Mouse (Mus musculus) heart, adult 2 months (tissue): ENCODE results near the gene Nelfb. TPM values are rescaled to one million over a fixed set of nuclear protein-coding genes. Genes with fewer than 3 reads are reported as not detected.

Source experiments
- DNase-seq, 2 experiments: peaks; one replicate each; pipeline ENCODE4 v3.0.0; 2021
- H3K27ac ChIP-seq: fragments of 200-600 bp; 2 replicates; pipeline ENCODE4 v1.8.1; 2022
- H3K27me3 ChIP-seq: fragments of 200-500 bp; 2 replicates; pipeline ENCODE4 v1.6.1; 2012; ENCODE audit warnings: mild to moderate bottlenecking, low read length, inconsistent platforms, mixed read lengths; ENCODE audit not compliant: control insufficient read depth, insufficient read depth
- H3K36me3 ChIP-seq: fragments of 200-500 bp; 2 replicates; pipeline ENCODE4 v1.6.1; 2012; ENCODE audit warnings: low read length, inconsistent platforms; ENCODE audit not compliant: control insufficient read depth, insufficient read depth
- H3K4me1 ChIP-seq: fragments of 200-500 bp; 2 replicates; pipeline ENCODE4 v1.6.1; 2011; ENCODE audit warnings: low read length; ENCODE audit not compliant: control insufficient read depth, insufficient read depth
- H3K4me3 ChIP-seq: fragments of 200-600 bp; 2 replicates; pipeline ENCODE4 v1.8.1; 2022
- H3K79me2 ChIP-seq: fragments of 200-500 bp; replicated peaks from 2 replicates; pipeline ENCODE4 v1.6.1; 2012; ENCODE audit warnings: mild to moderate bottlenecking, inconsistent platforms, low read length, moderate library complexity, mixed read lengths; ENCODE audit not compliant: control insufficient read depth, insufficient read depth
- H3K9ac ChIP-seq: fragments of 200-500 bp; 2 replicates; pipeline ENCODE4 v1.6.1; 2012; ENCODE audit warnings: low read depth, mild to moderate bottlenecking, control low read depth, inconsistent platforms, low read length, mixed read lengths
- CTCF ChIP-seq: fragments of 200-600 bp; IDR thresholded peaks from 2 replicates; pipeline ENCODE4 v1.8.1; 2022; ENCODE audit warnings: antibody characterized with exemption, mild to moderate bottlenecking, moderate library complexity
- EP300 ChIP-seq: fragments of 200-500 bp; IDR thresholded peaks from 2 replicates; pipeline ENCODE4 v1.6.1; 2011; ENCODE audit warnings: low read depth, low read length, control low read depth; ENCODE audit not compliant: insufficient read depth
- POLR2A ChIP-seq: fragments of 200-500 bp; IDR thresholded peaks from 2 replicates; pipeline ENCODE4 v1.6.1; 2011; ENCODE audit warnings: mild to moderate bottlenecking, low read depth, low read length, control low read depth; ENCODE audit not compliant: insufficient read depth
- WGBS: fragments of 180-500 bp; shearing (Covaris S2); methylation state at CpG from one replicate; pipeline ENCODE4 v1.1.7; 2018; 5-methylcytosine and 5-hydroxymethylcytosine counted together
- intact Hi-C: fragments of 180-260 bp; cut with DNase I; formaldehyde crosslinking; loops from one replicate; pipeline ENCODE4 v1.15.1; 2025
- polyA plus RNA-seq: library from polyadenylated mRNA; depleted of rRNA; stranded (reverse); fragments of >200 nt; gene quantifications from 2 replicates; pipeline ENCODE4 v1.2.3, GENCODE M21; 2012
- total RNA-seq, 2 experiments: library from RNA; stranded (reverse); gene quantifications; 2 replicates each; pipeline ENCODE4 v1.2.3; 2021

Nelfb gene
- total and polyA plus RNA-seq, 3 experiments: 37.4 to 47.0 (median 37.4) TPM

DNA sequence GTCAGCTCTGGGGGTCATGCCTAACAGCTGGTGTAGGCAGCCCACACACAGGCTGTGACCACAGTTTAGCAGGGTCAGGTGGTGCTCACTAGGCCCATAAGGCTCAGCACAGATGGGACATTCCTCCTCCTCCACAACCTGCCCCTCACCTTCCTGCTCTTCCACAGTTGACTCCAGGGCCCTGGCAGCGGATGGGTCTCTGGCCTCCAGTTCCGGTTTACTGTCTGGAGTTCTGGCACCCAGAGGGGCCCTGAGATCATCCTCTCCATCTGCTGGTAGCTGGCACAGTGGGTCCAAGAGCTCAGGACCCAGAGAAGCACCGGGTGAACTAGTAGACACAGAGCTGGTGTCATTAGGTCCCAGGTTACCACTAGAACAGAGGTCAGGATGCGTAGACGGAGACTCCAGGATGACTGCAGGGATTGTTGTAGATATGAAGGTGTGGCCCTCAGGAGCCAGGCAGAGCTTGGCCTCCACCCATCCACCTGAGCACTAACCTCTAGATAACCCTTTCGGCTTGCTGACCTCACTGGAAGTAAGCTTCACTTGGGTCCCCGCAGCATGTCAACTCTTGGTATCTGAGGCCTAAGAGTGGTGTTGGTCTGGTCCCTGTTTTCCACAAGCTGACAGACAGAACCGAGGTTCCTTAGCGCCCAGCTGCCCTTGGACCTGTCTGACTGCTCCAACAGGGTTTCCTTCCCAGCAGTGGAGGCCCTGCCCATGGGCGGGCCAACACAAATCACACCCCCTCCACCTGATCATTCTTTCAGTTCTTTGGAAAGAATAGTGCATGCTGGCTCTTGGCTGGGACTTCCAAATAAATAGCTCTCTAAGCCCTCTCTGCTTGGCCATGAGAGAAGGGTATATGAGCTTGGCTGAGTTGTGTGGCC lies 35.1 kb upstream of the Nelfb start, which contains the start of gene AL732309.1:
Gene AL732309.1, minus strand, starts transcription at position 681 of the 890 bp plus-strand sequence.
- Histone ChIP-seq H3K4me3 (no peak within 1 kb of the TSS), H3K4me1 (no peaks in the 10 kb centered on the region), H3K9ac (no peak within 1 kb of the TSS), H3K27me3 (peaks cover 5% of the 10 kb centered on the region; the same call in 1 of the 2 replicates), H3K36me3 (no peaks in the 10 kb centered on the region), H3K27ac (no peak within 1 kb of the TSS), H3K79me2 (no peaks in the 10 kb centered on the region)
- intact Hi-C loops: no loop called here
- no peak for DNase-seq
- TF ChIP-seq POLR2A (no peak), EP300 (no peak), CTCF (no peak)
- WGBS: 86% methylated on average over 10 of the region's 10 CpGs

- no peaks in the 10 kb centered on the region for H3K79me2 ChIP-seq
- 82% methylated on average over 4 of the region's 4 CpGs for WGBS
Measured at GRCm38 (mm10) chr2:25244144-25244543, 32.9 kb upstream of the Nelfb start.

DNA sequence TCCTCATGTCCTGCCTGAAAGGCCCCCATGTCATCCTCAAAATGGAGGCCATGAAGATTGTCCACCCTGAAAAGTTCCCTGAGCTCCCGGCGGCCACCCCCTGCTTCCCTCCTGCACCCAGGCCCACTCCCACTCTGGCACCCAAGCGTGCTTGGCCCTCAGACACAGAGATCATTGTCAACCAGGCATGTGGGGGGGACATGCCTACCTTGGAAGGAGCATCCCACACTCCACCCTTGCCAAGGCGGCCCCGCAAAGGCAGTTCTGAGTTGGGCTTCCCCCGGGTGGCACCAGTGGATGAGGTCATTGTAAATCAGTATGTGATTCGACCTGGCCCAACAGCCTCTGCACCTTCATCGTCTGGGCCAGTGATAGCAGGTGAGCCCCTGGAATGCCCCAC lies 32.1 kb upstream of the Nelfb start:
- no peaks in the 10 kb centered on the region for H3K36me3 ChIP-seq
- TF ChIP-seq CTCF: no peak
- no peak for TF ChIP-seq EP300
- no peak for TF ChIP-seq POLR2A
- peaks cover 5% of the 10 kb centered on the region; the same call in 1 of the 2 replicates for H3K27me3 ChIP-seq
- peaks cover 2% of the 10 kb centered on the region; the same call in 1 of the 2 replicates for H3K4me1 ChIP-seq
- no peak overlapping the region for H3K9ac ChIP-seq
- H3K79me2 ChIP-seq: no peaks in the 10 kb centered on the region
- intact Hi-C loops: no loop called here
- no peak for DNase-seq
- H3K4me3 ChIP-seq: no peak overlapping the region
- no peak overlapping the region for H3K27ac ChIP-seq
- WGBS: 71% methylated on average over 8 of the region's 8 CpGs

More at GRCm38 (mm10) chr2:25244144-25244543, 32.9 kb upstream of the Nelfb start:
- no peak for DNase-seq
- Histone ChIP-seq H3K9ac (no peak overlapping the region), H3K27me3 (peaks cover 5% of the 10 kb centered on the region; the same call in 1 of the 2 replicates), H3K27ac (no peak overlapping the region), H3K36me3 (no peaks in the 10 kb centered on the region), H3K4me3 (no peak overlapping the region), H3K4me1 (peaks cover 2% of the 10 kb centered on the region; the same call in 1 of the 2 replicates)
- intact Hi-C loops: no loop called here
- TF ChIP-seq EP300 (no peak), POLR2A (no peak), CTCF (no peak)

DNA sequence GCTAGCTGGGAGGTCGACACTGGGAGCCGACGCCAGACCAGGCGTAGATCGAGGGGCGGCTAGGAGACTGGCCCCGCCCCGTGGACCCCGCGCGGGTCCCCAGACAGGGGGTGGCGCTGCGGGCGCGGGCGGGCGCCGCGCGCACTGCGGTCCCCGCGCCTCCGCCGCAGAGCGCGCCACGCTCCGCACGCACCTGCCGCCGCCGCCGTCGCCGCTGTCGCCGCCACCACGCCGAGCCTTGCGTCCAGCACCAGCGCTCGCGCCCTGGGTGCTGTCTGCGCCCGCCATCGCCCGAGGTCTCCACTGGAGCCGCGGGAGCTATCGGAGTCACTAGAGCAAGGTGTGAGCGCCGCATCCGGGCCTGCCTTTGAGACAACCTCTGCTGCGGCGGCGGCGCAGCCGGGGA lies 30.8 kb upstream of the Nelfb start, which contains the start of the genes Rnf208 and Cysrt1:
Gene Rnf208, plus strand, starts transcription at position 155 of the 406 bp plus-strand sequence.
Gene Cysrt1, minus strand, starts transcription at position 352 of the 406 bp plus-strand sequence.
- no peak within 1 kb of the TSS for H3K9ac ChIP-seq
- TF ChIP-seq EP300 (no peak), CTCF (no peak), POLR2A (no peak)
- intact Hi-C loops: no loop called here
- H3K27me3 ChIP-seq: peaks cover 5% of the 10 kb centered on the region; the same call in 1 of the 2 replicates
- H3K36me3 ChIP-seq: no peaks in the 10 kb centered on the region
- WGBS: under 1% methylated on average over 53 of the region's 59 CpGs
- no peaks in the 10 kb centered on the region for H3K79me2 ChIP-seq
- DNase-seq: no peak
- peak within 1 kb of the TSS; percentile 36 for H3K4me3 ChIP-seq
- peaks cover 2% of the 10 kb centered on the region; the same call in 1 of the 2 replicates for H3K4me1 ChIP-seq
- H3K27ac ChIP-seq: no peak within 1 kb of the TSS; the same call in 1 of the 2 replicates

GRCm38 (mm10) chr2:25241438-25241775 lies 30.1 kb upstream of the Nelfb start:
- H3K4me3 ChIP-seq: no peak overlapping the region
- no peak overlapping the region for H3K27ac ChIP-seq
- DNase-seq: no peak
- intact Hi-C loops: no loop called here
- H3K79me2 ChIP-seq: no peaks in the 10 kb centered on the region
- 19% methylated on average over 6 of the region's 6 CpGs for WGBS
- TF ChIP-seq POLR2A: no peak
- no peak for TF ChIP-seq CTCF
- no peak for TF ChIP-seq EP300
- H3K27me3 ChIP-seq: peaks cover 5% of the 10 kb centered on the region; the same call in 1 of the 2 replicates
- H3K36me3 ChIP-seq: no peaks in the 10 kb centered on the region
- no peak overlapping the region for H3K9ac ChIP-seq
- H3K4me1 ChIP-seq: peaks cover 2% of the 10 kb centered on the region; the same call in 1 of the 2 replicates
